Mouse (Mus musculus) gastrocnemius, adult 2 months (tissue): ENCODE results near the gene Ercc6l2. TPM values are rescaled to one million over a fixed set of nuclear protein-coding genes. Genes with fewer than 3 reads are reported as not detected.

Source experiments
- DNase-seq: peaks from one replicate; pipeline ENCODE4 v3.0.0; 2022
- H3K27ac ChIP-seq: fragments of 200-600 bp; 2 replicates; pipeline ENCODE4 v1.8.1; 2022; ENCODE audit warnings: mild to moderate bottlenecking
- H3K4me3 ChIP-seq: fragments of 200-600 bp; 2 replicates; pipeline ENCODE4 v1.8.1; 2022; ENCODE audit warnings: mild to moderate bottlenecking, moderate library complexity
- CTCF ChIP-seq: fragments of 200-600 bp; IDR thresholded peaks from 2 replicates; pipeline ENCODE4 v1.8.1; 2022; ENCODE audit warnings: antibody characterized with exemption, mild to moderate bottlenecking, moderate library complexity
- intact Hi-C: fragments of 180-260 bp; cut with DNase I; formaldehyde crosslinking; loops from one replicate; pipeline ENCODE4 v1.15.1; 2025
- total RNA-seq, 2 experiments: library from RNA; stranded (reverse); gene quantifications; 2 replicates each; pipeline ENCODE4 v1.2.3; 2021

Ercc6l2 gene
- total RNA-seq, 2 experiments from 2014 or later: 19.4 to 20.2 TPM

DNA sequence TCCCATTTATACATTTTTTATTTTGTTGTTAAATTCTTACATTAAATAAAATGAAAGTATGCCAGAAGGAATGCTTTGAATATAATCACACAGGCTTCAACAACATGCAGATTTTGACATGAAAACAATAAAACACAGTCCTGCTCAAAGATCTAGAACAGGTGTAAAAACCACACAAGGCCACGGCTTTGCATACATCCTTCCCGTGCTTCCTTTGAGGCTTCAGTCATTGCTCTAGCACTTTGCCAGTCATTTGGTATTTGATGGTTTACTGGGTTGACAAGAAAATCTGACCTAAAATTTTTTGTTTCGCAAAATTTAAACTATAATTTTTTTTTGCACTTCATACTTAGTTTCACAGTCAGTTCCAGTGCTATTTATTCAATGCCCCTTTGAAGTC lies 7.1 kb upstream of the Ercc6l2 start:
- Histone ChIP-seq H3K27ac (no peak overlapping the region), H3K4me3 (no peak overlapping the region)
- no peak for DNase-seq
- TF ChIP-seq CTCF: no peak
- intact Hi-C loops: no loop called here

DNA sequence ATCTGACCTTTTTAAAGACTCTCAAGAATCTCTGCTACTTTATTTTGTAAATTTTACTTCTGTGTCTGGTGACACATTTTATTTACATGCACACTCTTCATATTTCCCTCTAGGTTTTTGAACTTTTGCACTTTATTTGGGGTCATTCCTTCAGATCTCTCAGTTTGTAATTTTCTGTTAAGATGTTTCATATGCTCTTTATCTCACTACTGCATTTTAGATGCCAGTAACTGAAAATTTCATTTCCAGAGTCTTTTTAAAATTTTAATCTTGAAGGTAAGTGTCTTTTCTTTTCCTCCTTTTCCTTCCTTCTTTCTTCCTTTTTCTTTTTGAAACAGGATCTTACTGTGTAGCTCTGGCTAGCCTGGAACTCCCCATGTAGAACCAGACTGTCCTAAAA lies 3.6 kb upstream of the Ercc6l2 start:
- Histone ChIP-seq H3K27ac (no peak overlapping the region), H3K4me3 (no peak overlapping the region)
- TF ChIP-seq CTCF: no peak
- DNase-seq: no peak
- intact Hi-C loops: loop anchor here (10.0 kb wide), 2 partner anchors 343 to 377 kb away; partner anchors contain the start of gene Zfp367

DNA sequence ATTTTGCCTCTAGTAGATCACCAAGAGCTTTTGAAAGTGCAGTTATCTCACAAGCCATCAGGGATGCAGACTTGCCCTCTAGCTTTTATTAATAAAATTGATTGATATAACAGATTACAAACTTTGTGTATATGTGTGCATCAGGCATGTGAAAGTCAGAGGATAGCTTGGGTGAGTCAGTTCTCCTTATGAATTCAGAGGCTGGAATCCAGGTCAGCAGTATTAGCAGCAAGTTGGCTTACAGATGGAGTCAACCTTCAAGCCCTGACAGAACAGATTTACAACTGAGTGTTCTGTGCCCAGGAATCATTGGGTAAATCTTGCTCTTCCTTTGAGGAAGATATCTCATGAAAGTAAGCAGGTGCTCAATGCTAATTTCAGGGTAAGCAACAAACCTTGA lies 891 bp downstream of the Ercc6l2 start:
- TF ChIP-seq CTCF: no peak
- intact Hi-C loops: loop anchor here (5.0 to 10.0 kb wide), 3 partner anchors 249 to 381 kb away; partner anchors contain the start of gene Zfp367

DNA sequence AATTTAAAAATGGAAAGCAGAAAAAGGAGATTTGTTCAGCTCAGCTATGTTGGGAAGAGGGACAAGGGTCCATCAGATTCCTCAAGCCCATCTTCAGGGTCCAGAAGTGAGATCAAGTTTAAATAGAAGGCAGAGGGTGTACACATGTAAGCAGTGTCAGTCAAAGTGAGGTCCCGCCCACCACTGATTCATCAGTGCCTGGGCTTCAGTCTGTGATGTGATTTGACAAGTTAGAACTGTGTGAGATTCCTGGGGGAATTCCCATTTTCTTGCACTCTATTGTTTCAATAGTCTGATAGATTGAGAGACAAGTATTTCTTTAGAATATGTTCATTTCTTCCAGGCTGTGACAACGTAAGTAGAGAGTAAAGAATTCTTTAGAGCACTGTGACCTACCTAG lies 30.7 kb downstream of the Ercc6l2 start:
- Histone ChIP-seq H3K4me3 (no peak overlapping the region), H3K27ac (no peak overlapping the region)
- intact Hi-C loops: no loop called here
- DNase-seq: no peak
- TF ChIP-seq CTCF: no peak

More for the DNA sequence above, 891 bp downstream of the Ercc6l2 start:
- peak overlapping the region; percentile 94 for H3K4me3 ChIP-seq
- H3K27ac ChIP-seq: peak overlapping the region; percentile 99
- no peak for DNase-seq

DNA sequence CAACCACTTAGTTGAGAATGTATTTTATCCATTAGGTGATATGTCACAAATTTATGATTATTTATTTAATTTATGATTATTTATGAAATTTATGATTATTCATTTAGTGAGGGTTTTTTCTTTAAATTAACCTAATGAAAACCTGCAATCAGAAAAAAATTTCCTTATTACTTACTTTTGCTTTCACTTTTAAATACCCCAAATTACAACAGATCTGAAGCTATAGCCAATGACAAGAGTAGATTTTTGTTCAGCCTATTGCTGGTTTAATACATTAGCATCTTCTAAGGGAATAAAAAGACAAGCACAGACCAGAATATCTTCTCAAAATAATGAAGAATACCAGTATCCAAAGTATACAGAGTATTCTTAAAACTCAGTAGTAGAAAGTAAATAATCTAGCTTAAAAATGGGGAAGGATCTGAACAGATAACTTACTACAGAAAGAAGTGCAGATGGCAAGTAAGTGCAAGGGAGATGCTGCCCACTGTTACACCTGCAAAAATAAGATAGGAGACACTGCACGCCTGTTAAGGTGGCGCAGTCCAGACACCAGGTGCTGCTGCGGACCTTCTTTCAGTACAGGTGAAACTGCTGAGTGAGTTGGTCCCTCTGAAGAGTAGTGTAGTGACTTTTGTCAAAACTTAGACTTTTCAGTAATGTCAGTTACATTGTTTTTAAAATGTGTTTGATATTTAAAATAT lies 35.4 kb downstream of the Ercc6l2 start:
- Histone ChIP-seq H3K27ac (no peak overlapping the region), H3K4me3 (no peak overlapping the region)
- TF ChIP-seq CTCF: no peak
- intact Hi-C loops: loop anchor here (10.0 kb wide), 1 partner anchor 184 kb away; no protein-coding TSS in a partner anchor
- DNase-seq: no peak

DNA sequence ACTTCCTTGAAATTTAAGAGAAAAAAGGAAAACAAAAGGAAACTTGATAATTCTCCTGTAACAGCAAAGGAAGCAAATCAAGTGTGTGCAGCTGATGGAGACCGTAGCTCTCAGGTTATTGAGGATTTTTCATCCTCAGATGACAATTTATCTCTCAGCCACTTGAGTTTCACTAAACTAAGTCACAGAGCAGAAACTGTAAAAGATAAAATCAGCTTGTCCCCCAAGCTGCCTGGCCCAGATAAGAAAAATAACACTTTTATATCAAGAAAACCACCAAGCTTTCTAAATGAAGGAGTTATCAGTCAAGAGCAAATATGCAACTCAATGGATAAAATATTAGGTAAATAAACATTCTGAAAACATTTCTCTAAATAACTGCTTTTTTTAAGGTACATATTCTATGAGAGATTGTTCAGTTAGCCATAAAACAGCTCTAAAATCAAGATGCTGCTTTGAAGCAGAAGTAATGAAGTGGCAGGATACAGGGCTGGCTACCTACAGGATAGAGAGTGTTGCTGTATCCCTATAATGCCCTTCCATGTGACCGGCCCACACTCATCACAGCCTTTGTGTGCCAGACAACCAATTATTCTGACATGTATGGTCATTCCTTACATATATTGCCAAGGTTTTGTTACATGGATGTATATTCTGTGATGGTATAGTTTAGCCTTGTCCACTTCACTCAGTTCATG lies 57.7 kb downstream of the Ercc6l2 start:
- Histone ChIP-seq H3K4me3 (no peak overlapping the region), H3K27ac (no peak overlapping the region)
- TF ChIP-seq CTCF: no peak
- intact Hi-C loops: no loop called here
- DNase-seq: no peak

DNA sequence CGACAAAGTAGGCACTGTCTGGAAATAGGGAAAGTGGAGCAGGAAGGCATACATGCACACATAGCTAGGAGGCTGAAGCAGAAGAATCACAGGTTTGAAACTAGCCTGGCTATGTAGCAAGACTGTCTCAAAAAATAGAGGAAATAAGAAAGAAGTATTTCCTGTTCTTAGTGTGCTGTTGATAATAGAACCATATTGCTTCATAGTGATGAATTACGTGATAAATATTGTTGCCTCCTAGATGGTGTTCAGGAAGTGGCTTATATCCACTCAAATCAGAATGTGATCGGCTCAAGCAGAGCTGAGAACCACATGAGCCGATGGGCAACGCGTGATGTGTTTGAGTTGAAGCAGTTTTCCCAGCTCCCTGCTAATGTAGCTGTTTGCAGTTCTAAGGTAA lies 62.1 kb downstream of the Ercc6l2 start:
- intact Hi-C loops: no loop called here
- Histone ChIP-seq H3K4me3 (no peak overlapping the region), H3K27ac (no peak overlapping the region)
- DNase-seq: no peak
- TF ChIP-seq CTCF: no peak

DNA sequence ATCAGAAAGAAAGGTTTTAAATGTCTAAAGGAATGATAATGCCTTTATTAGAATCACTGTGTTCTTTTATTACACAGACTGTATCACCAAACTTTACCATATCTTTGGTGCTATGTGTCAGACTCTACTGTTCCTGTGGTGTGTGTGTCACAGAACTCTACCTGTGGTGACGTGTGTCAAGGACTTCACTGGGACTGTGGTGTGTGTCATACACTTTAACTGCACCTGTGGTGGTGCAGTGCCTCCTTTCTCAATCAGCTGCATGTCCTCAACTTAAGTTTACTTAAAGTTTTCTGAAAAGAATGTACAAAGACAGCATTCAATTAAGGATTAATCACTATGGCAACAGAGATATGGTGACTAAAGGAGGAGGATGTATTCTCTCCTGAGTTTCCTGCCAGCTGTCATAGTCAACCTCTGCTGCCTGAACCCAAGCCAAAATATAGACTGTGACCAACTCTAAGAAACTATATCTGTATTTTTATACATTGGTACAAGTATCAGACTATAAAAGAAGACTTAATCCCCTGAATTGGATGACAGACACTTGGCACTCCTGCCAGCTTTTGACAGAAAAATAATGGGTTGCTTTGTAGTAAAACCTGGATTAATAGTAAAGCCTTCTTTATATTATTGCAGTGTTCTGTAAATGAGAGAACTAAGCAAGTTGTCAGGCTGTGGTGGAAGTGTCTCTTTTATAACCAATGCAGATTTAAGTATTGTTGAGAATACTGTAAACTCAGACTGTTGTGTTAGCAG lies 64.2 kb downstream of the Ercc6l2 start:
- no peak for DNase-seq
- Histone ChIP-seq H3K27ac (no peak overlapping the region), H3K4me3 (no peak overlapping the region)
- intact Hi-C loops: no loop called here
- TF ChIP-seq CTCF: no peak

DNA sequence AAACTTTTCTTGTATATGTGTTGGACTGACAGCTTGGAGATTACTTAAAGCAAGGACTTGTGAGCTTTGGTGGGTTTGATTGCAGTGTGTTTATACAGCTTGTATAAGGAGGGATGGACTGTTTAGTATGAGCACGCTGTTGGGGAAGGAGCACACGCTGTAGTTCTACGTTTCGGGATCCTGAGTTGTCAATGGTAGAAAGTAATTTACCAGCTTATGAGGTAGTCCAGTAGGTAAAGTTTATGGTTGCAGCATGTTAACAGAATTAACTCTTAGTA lies 64.8 kb downstream of the Ercc6l2 start:
- H3K4me3 ChIP-seq: no peak overlapping the region
- intact Hi-C loops: no loop called here
- no peak for TF ChIP-seq CTCF
- no peak for DNase-seq
- no peak overlapping the region for H3K27ac ChIP-seq

DNA sequence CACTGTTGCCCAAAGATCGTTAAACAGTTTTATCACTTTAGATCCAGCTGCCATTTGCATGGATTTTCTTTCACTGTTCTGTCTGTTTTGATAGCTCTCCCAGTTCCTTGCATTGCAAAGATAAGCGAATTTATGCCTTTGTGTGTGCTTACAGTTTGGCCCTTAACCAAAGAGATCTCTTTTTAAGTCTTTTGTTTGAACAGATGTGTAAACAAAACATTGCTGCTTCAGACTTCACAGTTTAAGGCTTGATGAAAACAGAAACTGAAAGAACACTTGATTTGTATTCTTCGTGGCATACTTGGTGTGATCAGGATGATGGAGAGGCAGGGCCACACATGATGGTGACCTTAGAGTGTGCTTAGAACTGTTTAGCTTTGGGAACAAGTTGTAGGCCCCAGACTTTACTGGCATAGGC lies 70.5 kb downstream of the Ercc6l2 start:
- H3K27ac ChIP-seq: no peak overlapping the region
- no peak for DNase-seq
- intact Hi-C loops: no loop called here
- no peak overlapping the region for H3K4me3 ChIP-seq
- TF ChIP-seq CTCF: no peak

DNA sequence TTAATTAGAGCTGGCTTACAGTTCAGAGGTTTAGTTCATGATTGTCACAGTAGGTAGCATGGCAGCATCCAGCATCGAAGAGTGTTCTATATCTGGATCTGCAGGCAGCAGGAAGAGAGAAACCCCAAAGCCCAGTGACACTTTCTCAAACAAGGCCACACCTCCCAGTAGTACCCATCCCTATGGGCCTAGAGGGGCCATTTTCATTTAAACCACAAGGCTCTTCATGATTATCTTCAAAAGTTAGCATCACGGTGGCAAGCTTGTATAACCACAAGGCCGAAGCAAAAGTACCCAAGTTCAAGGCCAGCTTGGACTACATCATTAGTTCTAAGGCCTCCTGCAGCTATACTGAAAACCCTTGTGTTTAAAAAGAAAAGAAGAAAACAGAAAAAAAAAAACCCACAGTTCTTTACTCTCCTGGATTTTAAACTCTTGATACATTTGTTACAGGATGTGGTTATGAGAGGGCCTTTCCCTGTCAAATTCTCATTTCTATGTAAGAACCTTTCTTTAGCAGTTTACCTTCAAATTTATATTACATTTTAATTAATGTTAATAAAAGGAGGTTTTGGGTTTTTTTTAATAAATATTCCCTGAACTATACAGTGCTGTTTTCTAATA lies 71.5 kb downstream of the Ercc6l2 start:
- DNase-seq: no peak
- no peak for TF ChIP-seq CTCF
- intact Hi-C loops: no loop called here
- Histone ChIP-seq H3K4me3 (no peak overlapping the region), H3K27ac (no peak overlapping the region)

DNA sequence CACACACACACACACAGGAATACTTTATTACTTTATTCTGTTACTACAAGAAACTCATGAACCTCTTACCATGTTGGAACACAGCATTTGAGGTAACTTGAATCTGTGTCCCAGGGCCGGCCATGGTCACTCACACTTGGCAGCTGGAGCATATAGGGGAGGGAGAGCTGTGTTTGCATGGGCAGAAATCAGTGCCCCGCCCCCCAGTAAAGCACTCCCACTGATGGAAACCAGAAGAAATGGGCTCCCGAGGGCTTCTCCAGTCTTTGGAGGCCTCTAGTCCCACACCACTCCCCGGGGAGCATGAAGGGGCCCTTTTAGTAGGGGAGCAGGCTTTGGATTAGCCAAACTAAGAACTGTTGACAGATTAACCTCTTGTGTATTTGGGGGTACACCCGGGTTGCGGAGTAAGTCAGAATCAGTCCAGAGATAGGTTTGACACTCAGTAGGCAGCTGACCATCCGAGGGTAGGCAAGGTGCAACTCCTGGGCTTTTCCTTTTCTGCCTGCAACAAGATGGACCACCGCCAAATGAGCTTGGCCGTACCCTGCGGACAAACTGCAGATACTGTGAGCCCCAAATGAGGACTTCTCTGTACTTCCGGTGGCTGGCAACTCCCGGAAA lies 85.8 kb downstream of the Ercc6l2 start:
- peak overlapping the region; percentile 69 for H3K4me3 ChIP-seq
- no peak for DNase-seq
- intact Hi-C loops: no loop called here
- TF ChIP-seq CTCF: no peak
- peak overlapping the region; percentile 60 for H3K27ac ChIP-seq
